Mouse (Mus musculus): Measurements from ENCODE around the gene Hykk.

- TF ChIP-seq CTCF (IDR thresholded peaks at IDR 0.05; ENCODE audit: low read depth, low read length), result no peak
- no peak for TF ChIP-seq TAL1 (conservative IDR thresholded peaks at IDR 0.05; ENCODE audit: low read depth, low read length)
- no peak for TF ChIP-seq GATA1 (IDR thresholded peaks at IDR 0.05; ENCODE audit: borderline replicate concordance, low read length)
- TF ChIP-seq GATA2 (IDR thresholded peaks at IDR 0.05; ENCODE audit: borderline replicate concordance, low read depth, low read length), result no peak
- no peak for TF ChIP-seq POLR2AphosphoS5 (IDR thresholded peaks at IDR 0.05; ENCODE audit: insufficient replicate concordance, low read depth, low read length)
These were observed 63.6 kb downstream of the Hykk start, which contains the start of gene Chrna5 for GRCm38 (mm10) chr9:54980674-54981073.

All from G1E (cell line).